Mouse (Mus musculus) MEL (cell line): ENCODE measurements around the gene Slc25a11. TPM values are rescaled to one million over a fixed set of nuclear protein-coding genes. Genes with fewer than 3 reads are reported as not detected.
A peak's percentile ranks its signal among the peaks of the same experiment; 100 is the strongest.

Experiments
- DNase-seq: peaks from one replicate; pipeline ENCODE4 v3.0.0; 2011; ENCODE audit warnings: low read depth, low spot score
- H3K27ac ChIP-seq: 2 replicates; pipeline ENCODE4 v1.5.1; 2012; ENCODE audit warnings: low read depth, mild to moderate bottlenecking, control low read depth, low read length, moderate library complexity; ENCODE audit not compliant: control insufficient read depth
- H3K27me3 ChIP-seq, 2 experiments: fragments of 150-350 bp in 1 of 2; sonication (generic) in 1 of 2; 2 replicates each; pipeline ENCODE4 v1.6.1; 2012; ENCODE audit warnings: low read length in 2 of 2, mild to moderate bottlenecking in 2 of 2, improper control_type of control experiment in 1 of 2, moderate library complexity in 1 of 2; ENCODE audit not compliant: insufficient read depth in 2 of 2, control insufficient read depth in 1 of 2
- H3K36me3 ChIP-seq, 2 experiments: 2 replicates each; pipeline ENCODE4 v1.6.1; 2012 to 2014; ENCODE audit warnings: low read length in 2 of 2, improper control_type of control experiment in 1 of 2, inconsistent platforms in 1 of 2, mild to moderate bottlenecking in 1 of 2; ENCODE audit not compliant: insufficient read depth in 2 of 2, control insufficient read depth in 1 of 2
- H3K4me1 ChIP-seq, 2 experiments: fragments of 150-350 bp in 1 of 2; sonication (generic) in 1 of 2; 2 replicates each; pipeline ENCODE4 v1.6.1; 2012; ENCODE audit warnings: low read length in 2 of 2, improper control_type of control experiment in 1 of 2, mild to moderate bottlenecking in 1 of 2; ENCODE audit not compliant: insufficient read depth in 2 of 2, control insufficient read depth in 1 of 2
- H3K4me3 ChIP-seq, 2 experiments: fragments of 150-350 bp in 1 of 2; sonication (generic) in 1 of 2; 2 replicates each; pipeline ENCODE4 v1.5.1; 2012; ENCODE audit warnings: low read depth in 2 of 2, low read length in 2 of 2, mild to moderate bottlenecking in 2 of 2, moderate library complexity in 2 of 2, control low read depth in 1 of 2, improper control_type of control experiment in 1 of 2; ENCODE audit not compliant: control insufficient read depth in 1 of 2, insufficient read depth in 1 of 2
- H3K79me2 ChIP-seq: 2 replicates; pipeline ENCODE4 v1.6.1; 2012; ENCODE audit warnings: mild to moderate bottlenecking, low read length, moderate library complexity; ENCODE audit not compliant: control insufficient read depth, poor library complexity, insufficient read depth
- H3K9ac ChIP-seq: 2 replicates; pipeline ENCODE4 v1.6.1; 2012; ENCODE audit warnings: low read depth, mild to moderate bottlenecking, control low read depth, low read length, moderate library complexity; ENCODE audit not compliant: control insufficient read depth, poor library complexity, severe bottlenecking
- H3K9me3 ChIP-seq: fragments of 150-350 bp; sonication (generic); replicated peaks from 2 replicates; pipeline ENCODE4 v1.6.1; 2012; ENCODE audit warnings: mild to moderate bottlenecking, low read length, improper control_type of control experiment, moderate library complexity; ENCODE audit not compliant: insufficient read depth
- CHD1 ChIP-seq: IDR thresholded peaks from 2 replicates; pipeline ENCODE4 v1.6.1; 2012; ENCODE audit warnings: low read depth, mild to moderate bottlenecking, inconsistent platforms, low read length, improper control_type of control experiment
- CHD2 ChIP-seq: IDR thresholded peaks from 2 replicates; pipeline ENCODE4 v1.6.1; 2011; ENCODE audit warnings: low read length, improper control_type of control experiment
- CTCF ChIP-seq, 3 experiments: IDR thresholded peaks in 2 of 3; conservative IDR thresholded peaks in 1 of 3; 2 replicates each; pipeline ENCODE4 v1.5.1; 2011 to 2012; ENCODE audit warnings: low read length in 3 of 3, low read depth in 2 of 3, mild to moderate bottlenecking in 2 of 3, improper control_type of control experiment in 1 of 3, inconsistent platforms in 1 of 3, mixed read lengths in 1 of 3, moderate library complexity in 1 of 3; ENCODE audit not compliant: control insufficient read depth in 1 of 3, insufficient read depth in 1 of 3, poor library complexity in 1 of 3, severe bottlenecking in 1 of 3
- EP300 ChIP-seq, 2 experiments: IDR thresholded peaks; 2 replicates each; pipeline ENCODE4 v1.6.1; 2011; ENCODE audit warnings: improper control_type of control experiment in 2 of 2, low read length in 2 of 2, low read depth in 1 of 2, mild to moderate bottlenecking in 1 of 2
- ETS1 ChIP-seq: IDR thresholded peaks from 2 replicates; pipeline ENCODE4 v1.6.1; 2012; ENCODE audit warnings: low read depth, mild to moderate bottlenecking, inconsistent platforms, low read length, improper control_type of control experiment, moderate library complexity
- GATA1 ChIP-seq: IDR thresholded peaks from 2 replicates; pipeline ENCODE4 v1.6.1; 2011; ENCODE audit warnings: low read depth, low read length, improper control_type of control experiment
- MAFK ChIP-seq: IDR thresholded peaks from 2 replicates; pipeline ENCODE4 v1.6.1; 2011; ENCODE audit warnings: low read depth, mild to moderate bottlenecking, low read length, improper control_type of control experiment, borderline replicate concordance
- MAZ ChIP-seq: IDR thresholded peaks from 2 replicates; pipeline ENCODE4 v1.6.1; 2012; ENCODE audit warnings: low read depth, mild to moderate bottlenecking, inconsistent platforms, low read length, improper control_type of control experiment
- MYB ChIP-seq: IDR thresholded peaks from 2 replicates; pipeline ENCODE4 v1.6.1; 2011; ENCODE audit warnings: mild to moderate bottlenecking, low read depth, low read length, improper control_type of control experiment
- MYC ChIP-seq: IDR thresholded peaks from 2 replicates; pipeline ENCODE4 v1.6.1; 2011; ENCODE audit warnings: low read depth, mild to moderate bottlenecking, low read length, improper control_type of control experiment, moderate library complexity
- NRF1 ChIP-seq: IDR thresholded peaks from 2 replicates; pipeline ENCODE4 v1.6.1; 2014; ENCODE audit warnings: low read depth, mild to moderate bottlenecking, inconsistent platforms, low read length, improper control_type of control experiment, moderate library complexity; ENCODE audit not compliant: poor library complexity, insufficient read depth, severe bottlenecking
- POLR2A ChIP-seq, 2 experiments: IDR thresholded peaks; 2 replicates each; pipeline ENCODE4 v1.6.1; 2011 to 2012; ENCODE audit warnings: low read length in 2 of 2, mild to moderate bottlenecking in 2 of 2, control low read depth in 1 of 2, improper control_type of control experiment in 1 of 2, low read depth in 1 of 2, moderate library complexity in 1 of 2; ENCODE audit not compliant: control insufficient read depth in 1 of 2, insufficient read depth in 1 of 2, poor library complexity in 1 of 2
- RAD21 ChIP-seq: IDR thresholded peaks from 2 replicates; pipeline ENCODE4 v1.6.1; 2011; ENCODE audit warnings: mild to moderate bottlenecking, low read depth, low read length, improper control_type of control experiment
- RCOR1 ChIP-seq: IDR thresholded peaks from 2 replicates; pipeline ENCODE4 v1.6.1; 2012; ENCODE audit warnings: low read depth, mild to moderate bottlenecking, inconsistent platforms, low read length, improper control_type of control experiment
- SIN3A ChIP-seq: IDR thresholded peaks from 2 replicates; pipeline ENCODE4 v1.6.1; 2012; ENCODE audit warnings: low read length, improper control_type of control experiment, inconsistent platforms
- SMC3 ChIP-seq: IDR thresholded peaks from 2 replicates; pipeline ENCODE4 v1.6.1; 2011; ENCODE audit warnings: low read depth, low read length, improper control_type of control experiment
- TAL1 ChIP-seq: IDR thresholded peaks from 2 replicates; pipeline ENCODE4 v1.6.1; 2012; ENCODE audit warnings: mild to moderate bottlenecking, inconsistent platforms, low read length, moderate library complexity, mixed read lengths
- TBP ChIP-seq: IDR thresholded peaks from 2 replicates; pipeline ENCODE4 v1.8.0; 2011; ENCODE audit warnings: low read depth, low read length, improper control_type of control experiment
- TCF12 ChIP-seq: IDR thresholded peaks from 2 replicates; pipeline ENCODE4 v1.6.1; 2014; ENCODE audit warnings: low read depth, mild to moderate bottlenecking, inconsistent platforms, low read length, improper control_type of control experiment, moderate library complexity
- UBTF ChIP-seq: IDR thresholded peaks from 2 replicates; pipeline ENCODE4 v1.6.1; 2012; ENCODE audit warnings: low read depth, mild to moderate bottlenecking, inconsistent platforms, low read length, improper control_type of control experiment, moderate library complexity, borderline replicate concordance; ENCODE audit not compliant: insufficient read depth
- USF1 ChIP-seq: IDR thresholded peaks from 2 replicates; pipeline ENCODE4 v1.6.1; 2014; ENCODE audit warnings: low read depth, mild to moderate bottlenecking, inconsistent platforms, low read length, improper control_type of control experiment, moderate library complexity
- USF2 ChIP-seq, 2 experiments: IDR thresholded peaks; 2 replicates each; pipeline ENCODE4 v1.6.1; 2011 to 2012; ENCODE audit warnings: improper control_type of control experiment in 2 of 2, low read length in 2 of 2, borderline replicate concordance in 1 of 2, inconsistent platforms in 1 of 2, low read depth in 1 of 2, mild to moderate bottlenecking in 1 of 2; ENCODE audit not compliant: insufficient read depth in 1 of 2
- ZC3H11A ChIP-seq: IDR thresholded peaks from 2 replicates; pipeline ENCODE4 v1.6.1; 2012; ENCODE audit warnings: low read depth, mild to moderate bottlenecking, inconsistent platforms, low read length, improper control_type of control experiment
- ZNF384 ChIP-seq: IDR thresholded peaks from 2 replicates; pipeline ENCODE4 v1.6.1; 2012; ENCODE audit warnings: low read depth, mild to moderate bottlenecking, inconsistent platforms, low read length, improper control_type of control experiment
- polyA plus RNA-seq, 2 experiments: library from polyadenylated mRNA; stranded (reverse) in 1 of 2; unstranded in 1 of 2; fragments of >175 nt in 1 of 2; fragments of >200 nt in 1 of 2; gene quantifications; 2 replicates each; pipeline versions ENCODE4 v1.2.1 to v1.2.4; 2012; ENCODE audit warnings: low replicate concordance in 2 of 2, low read depth in 1 of 2; ENCODE audit not compliant: insufficient read length in 2 of 2, insufficient read depth in 1 of 2, missing spikeins in 1 of 2
- total RNA-seq: library from RNA; depleted of rRNA; stranded (reverse); fragments of 300-350 nt; gene quantifications from 2 replicates; pipeline ENCODE4 v1.2.3, GENCODE M21; 2012

Slc25a11 gene
- total and polyA plus RNA-seq, 3 experiments, result 96.3 to 145 (median 114) TPM

DNA sequence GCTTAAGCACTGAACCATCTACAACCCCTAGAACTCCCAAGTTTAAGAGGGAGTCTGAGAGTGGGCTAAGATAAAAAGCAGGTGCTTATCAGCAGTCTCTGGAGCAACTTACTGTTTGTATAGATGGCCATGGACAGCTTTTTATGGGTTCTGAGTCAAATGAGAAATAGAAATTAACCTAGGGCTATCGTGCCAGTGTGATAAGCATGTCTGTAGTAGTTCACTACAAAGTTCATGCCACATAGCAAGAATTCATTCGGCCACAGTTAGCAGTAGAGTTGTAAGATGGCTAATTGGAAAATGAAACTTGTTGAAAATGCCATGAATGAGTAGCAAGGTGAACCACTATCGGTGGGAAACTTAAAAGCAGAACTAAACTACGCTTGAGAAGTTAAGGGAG, 1.2 kb upstream of the Slc25a11 start:
- no peaks in the 10 kb centered on the region for H3K27me3 ChIP-seq
- H3K9me3 ChIP-seq, result no peaks in the 10 kb centered on the region
- TF ChIP-seq ZNF384, result no peak; the same call in 1 of the 2 replicates
- TF ChIP-seq MAFK, result 0 out of 2 replicates have a peak, but pooled peaks have one; percentile 13
- TF ChIP-seq CHD1, result 0 out of 2 replicates have a peak, but pooled peaks have one; percentile 13
- no peak for TF ChIP-seq NRF1
- peak; percentile 71 to 77; a peak in 3 of 4 replicates for TF ChIP-seq EP300 (IDR thresholded peaks at IDR 0.05; ENCODE audit: low read depth in 1 of 2, low read length in 2 of 2)
- TF ChIP-seq USF2 (IDR thresholded peaks at IDR 0.05; ENCODE audit: borderline replicate concordance in 1 of 2, insufficient read depth in 1 of 2, low read depth in 1 of 2, low read length in 2 of 2), result no peak
- TF ChIP-seq MYC, result no peak
- TF ChIP-seq ZC3H11A, result no peak
- peak; percentile 75 for TF ChIP-seq RCOR1
- TF ChIP-seq ETS1, result peak; percentile 62
- no peak for TF ChIP-seq POLR2A (IDR thresholded peaks at IDR 0.05; ENCODE audit: control insufficient read depth in 1 of 2, insufficient read depth in 1 of 2, low read depth in 1 of 2, low read length in 2 of 2, poor library complexity in 1 of 2)
- peak; percentile 83 for TF ChIP-seq TCF12
- peak; percentile 90 for TF ChIP-seq GATA1
- peak; percentile 59 for TF ChIP-seq SIN3A
- TF ChIP-seq TBP, result peak; percentile 16; the same call in 1 of the 2 replicates
- no peak for TF ChIP-seq USF1
- TF ChIP-seq UBTF, result no peak
- no peak for TF ChIP-seq MYB
- no peak for TF ChIP-seq CTCF (IDR thresholded peaks at IDR 0.05 in 2 of 3, conservative IDR thresholded peaks at IDR 0.05 in 1 of 3; ENCODE audit: control insufficient read depth in 1 of 3, insufficient read depth in 1 of 3, low read depth in 2 of 3, low read length in 3 of 3, poor library complexity in 1 of 3, severe bottlenecking in 1 of 3)
- TF ChIP-seq CHD2, result no peak; the same call in 1 of the 2 replicates
- TF ChIP-seq MAZ, result no peak
- TF ChIP-seq TAL1, result peak; percentile 78
- TF ChIP-seq SMC3, result no peak; the same call in 1 of the 2 replicates
- no peak for TF ChIP-seq RAD21
- H3K4me1 ChIP-seq, result peaks cover 12 to 52% of the 10 kb centered on the region in 2 experiments
- H3K27ac ChIP-seq, result peak overlapping the region; percentile 95
- H3K36me3 ChIP-seq, result peaks cover 17 to 54% of the 10 kb centered on the region in 2 experiments
- peaks cover 72% of the 10 kb centered on the region for H3K79me2 ChIP-seq
- peak overlapping the region; percentile 92 for H3K9ac ChIP-seq
- DNase-seq, result peak; percentile 84
- H3K4me3 ChIP-seq, result peak overlapping the region; percentile 54 to 83
